Mouse (Mus musculus): Measurements from ENCODE around the gene Ndufv1. TPM values are rescaled to one million over a fixed set of nuclear protein-coding genes. Genes with fewer than 3 reads are reported as not detected.
A peak's percentile ranks its signal among the peaks of the same experiment; 100 is the strongest.
"Not testable (repeated sequence)": the region's sequence is repeated elsewhere in the genome, so short reads cannot be mapped to it uniquely, and the experiment has no call there.

Gene Ndufv1
- polyA plus RNA-seq, 1 experiment, result 170 TPM

DNA sequence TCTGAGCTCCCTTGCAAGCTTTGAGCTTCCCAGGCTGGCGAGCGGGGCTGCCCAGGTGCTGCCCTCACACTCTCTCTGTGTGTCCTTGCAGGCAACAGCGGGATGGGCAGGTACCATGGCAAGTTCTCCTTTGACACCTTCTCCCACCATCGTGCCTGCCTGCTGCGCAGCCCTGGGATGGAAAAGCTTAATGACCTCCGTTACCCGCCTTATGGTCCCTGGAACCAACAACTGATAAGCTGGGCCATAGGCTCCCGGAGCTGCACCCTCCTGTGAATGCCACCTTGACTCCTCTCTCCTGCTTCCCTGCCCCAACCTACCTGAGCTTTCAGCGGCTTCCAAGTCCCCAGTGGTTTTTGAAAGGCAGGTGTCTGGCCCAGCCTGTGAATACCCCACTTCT lies 31.7 kb downstream of the Ndufv1 start:
- Histone ChIP-seq H3K4me1 (ENCODE audit: control insufficient read depth, insufficient read depth, insufficient read length, low read length) (peaks cover 16% of the 10 kb centered on the region), H3K27me3 (ENCODE audit: control insufficient read depth, insufficient read depth, low read length) (no peaks in the 10 kb centered on the region), H3K36me3 (ENCODE audit: control insufficient read depth, insufficient read depth, low read length) (no peaks in the 10 kb centered on the region), H3K4me3 (ENCODE audit: low read depth, low read length) (no peak overlapping the region), H3K27ac (ENCODE audit: insufficient read depth, low read depth, low read length) (no peak overlapping the region)
- TF ChIP-seq POLR2A (IDR thresholded peaks at IDR 0.05; ENCODE audit: low read depth, low read length) (no peak), CTCF (IDR thresholded peaks at IDR 0.05; ENCODE audit: extremely low read depth, insufficient read length, insufficient replicate concordance, low read depth, low read length) (no peak)
- 51% methylated on average over 9 of the region's 9 CpGs for WGBS

DNA sequence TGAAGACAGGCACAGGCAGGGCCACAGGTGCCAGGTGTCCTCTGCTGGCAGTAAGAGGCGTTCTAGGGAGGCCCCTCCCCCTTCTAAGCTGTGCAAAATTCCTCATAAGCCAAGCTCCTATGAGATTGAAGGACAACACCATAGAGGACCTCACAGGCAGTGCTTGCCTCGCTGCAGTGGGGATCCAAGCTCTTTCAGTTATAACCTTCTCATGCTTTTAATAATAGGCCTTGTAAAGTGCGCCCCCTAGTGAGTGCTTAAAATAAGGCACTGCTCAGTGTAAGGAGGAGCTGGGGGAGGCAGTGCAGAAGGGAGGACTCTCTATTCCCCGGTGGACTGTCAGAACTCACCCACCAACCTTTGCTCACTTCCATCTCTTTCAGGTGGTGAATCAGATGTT lies 32.3 kb downstream of the Ndufv1 start:
- 4% methylated on average over 4 of the region's 4 CpGs for WGBS
- TF ChIP-seq CTCF (IDR thresholded peaks at IDR 0.05; ENCODE audit: extremely low read depth, insufficient read length, insufficient replicate concordance, low read depth, low read length), result peak; percentile 78; the same call in 1 of the 2 replicates
- no peak for TF ChIP-seq POLR2A (IDR thresholded peaks at IDR 0.05; ENCODE audit: low read depth, low read length)
- H3K4me3 ChIP-seq (ENCODE audit: low read depth, low read length), result no peak overlapping the region
- no peaks in the 10 kb centered on the region for H3K27me3 ChIP-seq (ENCODE audit: control insufficient read depth, insufficient read depth, low read length)
- H3K36me3 ChIP-seq (ENCODE audit: control insufficient read depth, insufficient read depth, low read length), result no peaks in the 10 kb centered on the region
- H3K4me1 ChIP-seq (ENCODE audit: control insufficient read depth, insufficient read depth, insufficient read length, low read length), result peaks cover 10% of the 10 kb centered on the region; the same call in 1 of the 2 replicates
- H3K27ac ChIP-seq (ENCODE audit: insufficient read depth, low read depth, low read length), result no peak overlapping the region

DNA sequence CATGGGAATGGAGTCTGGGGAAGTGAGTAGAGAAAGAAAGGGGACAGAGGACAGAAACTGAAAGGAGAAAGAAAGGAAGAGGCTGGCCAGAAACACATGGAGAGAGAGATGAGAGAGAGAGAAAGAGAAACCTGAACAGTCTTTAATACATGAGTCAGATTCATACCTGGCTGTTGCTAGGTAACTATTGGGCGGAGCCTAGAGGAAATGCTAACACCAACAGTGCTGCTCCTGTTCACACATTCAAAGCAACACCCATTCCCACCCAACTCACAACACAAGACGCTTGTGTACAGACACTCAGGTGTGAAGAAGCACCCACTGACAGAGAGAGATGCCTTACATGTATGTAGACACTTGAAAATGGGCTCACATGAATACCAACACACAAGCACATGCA lies 36.7 kb downstream of the Ndufv1 start:
- H3K4me3 ChIP-seq (ENCODE audit: low read depth, low read length), result no peak overlapping the region
- no peaks in the 10 kb centered on the region for H3K36me3 ChIP-seq (ENCODE audit: control insufficient read depth, insufficient read depth, low read length)
- H3K27me3 ChIP-seq (ENCODE audit: control insufficient read depth, insufficient read depth, low read length), result no peaks in the 10 kb centered on the region
- TF ChIP-seq POLR2A (IDR thresholded peaks at IDR 0.05; ENCODE audit: low read depth, low read length) (no peak), CTCF (IDR thresholded peaks at IDR 0.05; ENCODE audit: extremely low read depth, insufficient read length, insufficient replicate concordance, low read depth, low read length) (no peak)
- H3K27ac ChIP-seq (ENCODE audit: insufficient read depth, low read depth, low read length), result no peak overlapping the region
- WGBS, result 40% methylated on average over 2 of the region's 2 CpGs
- peaks cover 12% of the 10 kb centered on the region for H3K4me1 ChIP-seq (ENCODE audit: control insufficient read depth, insufficient read depth, insufficient read length, low read length)

DNA sequence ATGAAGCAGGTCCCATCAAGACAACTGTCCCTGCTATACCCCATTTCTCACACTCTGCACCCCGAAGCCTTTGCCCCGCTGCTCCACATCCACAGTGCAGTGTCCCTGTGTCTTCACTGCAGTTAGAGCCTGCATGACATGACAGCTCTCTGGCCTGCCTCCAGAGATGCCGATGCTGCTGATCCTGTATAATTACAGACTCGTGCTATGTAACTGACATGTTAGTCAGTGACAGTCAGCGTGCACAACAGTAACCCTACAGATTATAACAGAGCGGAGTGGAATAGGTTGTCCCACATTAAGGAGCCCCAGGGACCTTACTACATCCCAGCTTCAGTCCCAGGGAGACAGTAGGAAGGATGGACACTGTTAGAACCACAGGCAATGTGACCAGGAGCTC lies 38.0 kb downstream of the Ndufv1 start:
- 96% methylated on average over 6 of the region's 6 CpGs for WGBS
- H3K36me3 ChIP-seq (ENCODE audit: control insufficient read depth, insufficient read depth, low read length); H3K27ac ChIP-seq (ENCODE audit: insufficient read depth, low read depth, low read length): not testable (repeated sequence)

DNA sequence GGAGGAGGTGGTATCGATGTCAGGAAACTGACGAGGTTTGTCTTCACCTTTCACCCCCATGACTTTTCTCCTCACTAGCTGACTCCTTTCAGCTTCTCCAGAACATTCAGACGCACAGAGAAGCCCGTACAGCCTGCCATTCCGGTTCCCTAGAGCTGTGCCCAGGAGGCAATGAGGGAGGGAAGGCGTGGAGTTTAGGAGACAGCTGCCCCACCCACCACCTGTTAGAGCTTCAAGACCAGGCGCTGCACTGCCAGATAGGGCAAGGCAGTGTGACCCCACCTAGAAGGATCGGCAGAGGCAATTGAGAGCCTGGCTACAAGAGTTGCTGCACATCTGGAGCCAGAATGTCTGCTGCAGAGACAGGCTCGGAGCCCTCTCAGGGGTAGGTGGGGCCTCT lies 40.4 kb downstream of the Ndufv1 start, which contains the start of gene Aldh3b2:
Aldh3b2 (plus strand) TSS at position 100 of the 400 bp plus-strand sequence.
- H3K4me1 ChIP-seq (ENCODE audit: control insufficient read depth, insufficient read depth, insufficient read length, low read length), result peaks cover 18% of the 10 kb centered on the region
- H3K27me3 ChIP-seq (ENCODE audit: control insufficient read depth, insufficient read depth, low read length), result no peaks in the 10 kb centered on the region
- H3K27ac ChIP-seq (ENCODE audit: insufficient read depth, low read depth, low read length), result 0 out of 2 replicates have a peak within 1 kb of the TSS, but pooled peaks have one; percentile 3
- H3K36me3 ChIP-seq (ENCODE audit: control insufficient read depth, insufficient read depth, low read length), result no peaks in the 10 kb centered on the region
- WGBS, result 18% methylated on average over 9 of the region's 9 CpGs
- H3K4me3 ChIP-seq (ENCODE audit: low read depth, low read length), result no peak within 1 kb of the TSS
- TF ChIP-seq POLR2A (IDR thresholded peaks at IDR 0.05; ENCODE audit: low read depth, low read length) (no peak), CTCF (IDR thresholded peaks at IDR 0.05; ENCODE audit: extremely low read depth, insufficient read length, insufficient replicate concordance, low read depth, low read length) (no peak)

More for the DNA sequence above, 38.0 kb downstream of the Ndufv1 start:
- H3K4me3 ChIP-seq (ENCODE audit: low read depth, low read length); H3K27me3 ChIP-seq (ENCODE audit: control insufficient read depth, insufficient read depth, low read length): not testable (repeated sequence)
- H3K4me1 ChIP-seq (ENCODE audit: control insufficient read depth, insufficient read depth, insufficient read length, low read length), result peaks cover 17% of the 10 kb centered on the region

DNA sequence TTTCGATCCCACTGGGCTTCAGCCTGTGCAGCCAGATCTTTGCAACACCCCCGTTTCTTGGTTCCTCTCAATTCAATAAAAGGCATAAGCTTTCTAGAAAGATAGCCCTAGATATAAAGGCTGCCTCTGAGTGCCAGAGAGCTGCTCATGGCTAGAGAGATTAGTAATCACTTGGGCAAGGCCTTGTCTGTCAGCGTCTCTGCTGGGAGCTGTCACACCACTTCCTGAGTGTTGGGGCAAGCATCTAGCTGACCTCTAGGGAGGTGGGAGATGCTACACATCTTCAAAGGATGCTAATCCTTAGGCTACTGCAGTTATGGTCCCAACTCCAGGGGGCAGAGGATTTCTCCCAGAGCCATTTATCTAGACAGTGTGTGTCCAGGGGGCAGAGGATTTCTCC lies 45.3 kb downstream of the Ndufv1 start:
- Histone ChIP-seq H3K4me3 (ENCODE audit: low read depth, low read length) (no peak overlapping the region), H3K36me3 (ENCODE audit: control insufficient read depth, insufficient read depth, low read length) (no peaks in the 10 kb centered on the region)
- TF ChIP-seq CTCF (IDR thresholded peaks at IDR 0.05; ENCODE audit: extremely low read depth, insufficient read length, insufficient replicate concordance, low read depth, low read length), result no peak
- TF ChIP-seq POLR2A (IDR thresholded peaks at IDR 0.05; ENCODE audit: low read depth, low read length), result no peak

DNA sequence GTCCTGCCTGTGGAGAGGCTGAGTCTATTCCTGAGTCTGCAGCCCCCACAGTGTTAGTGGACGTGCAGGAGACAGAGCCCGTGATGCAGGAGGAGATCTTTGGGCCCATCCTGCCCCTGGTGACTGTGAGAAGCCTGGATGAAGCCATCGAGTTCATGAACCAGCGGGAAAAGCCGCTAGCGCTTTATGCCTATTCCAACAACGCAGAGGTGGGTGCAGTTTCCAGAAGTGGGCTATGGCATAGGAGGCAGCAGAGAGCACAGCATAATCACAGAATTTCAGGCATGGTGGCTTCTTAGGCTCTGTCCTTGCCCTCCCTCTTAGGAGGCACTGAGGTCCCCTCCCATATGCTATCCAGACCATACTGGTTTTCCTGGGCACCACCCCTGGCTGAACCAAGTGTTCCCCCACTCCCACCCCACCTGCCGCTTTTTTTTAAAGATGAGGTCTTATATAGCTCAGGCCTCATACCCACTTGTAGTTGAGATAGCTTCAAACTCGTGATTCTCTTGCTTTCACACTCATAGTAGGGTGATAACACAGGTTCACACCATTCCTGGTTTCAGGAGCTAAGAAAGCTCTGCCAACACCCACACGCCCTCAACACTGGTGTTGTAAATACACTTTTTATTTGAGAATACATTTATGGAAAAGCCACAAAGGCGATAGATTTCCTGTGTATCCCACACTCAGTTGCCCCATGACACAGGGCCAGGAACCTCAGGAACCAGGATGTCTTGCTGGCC lies 46.1 kb downstream of the Ndufv1 start:
- Histone ChIP-seq H3K4me1 (ENCODE audit: control insufficient read depth, insufficient read depth, insufficient read length, low read length) (peaks cover 6% of the 10 kb centered on the region; the same call in 1 of the 2 replicates), H3K36me3 (ENCODE audit: control insufficient read depth, insufficient read depth, low read length) (no peaks in the 10 kb centered on the region), H3K27ac (ENCODE audit: insufficient read depth, low read depth, low read length) (no peak overlapping the region), H3K4me3 (ENCODE audit: low read depth, low read length) (no peak overlapping the region), H3K27me3 (ENCODE audit: control insufficient read depth, insufficient read depth, low read length) (no peaks in the 10 kb centered on the region)
- WGBS, result 77% methylated on average over 11 of the region's 11 CpGs
- no peak for TF ChIP-seq CTCF (IDR thresholded peaks at IDR 0.05; ENCODE audit: extremely low read depth, insufficient read length, insufficient replicate concordance, low read depth, low read length)
- no peak for TF ChIP-seq POLR2A (IDR thresholded peaks at IDR 0.05; ENCODE audit: low read depth, low read length)

More for the DNA sequence above, 45.3 kb downstream of the Ndufv1 start:
- no peak overlapping the region for H3K27ac ChIP-seq (ENCODE audit: insufficient read depth, low read depth, low read length)
- no peaks in the 10 kb centered on the region for H3K27me3 ChIP-seq (ENCODE audit: control insufficient read depth, insufficient read depth, low read length)
- WGBS, result 82% methylated on average over 3 of the region's 3 CpGs
- peaks cover 9% of the 10 kb centered on the region; the same call in 1 of the 2 replicates for H3K4me1 ChIP-seq (ENCODE audit: control insufficient read depth, insufficient read depth, insufficient read length, low read length)
